Mouse (Mus musculus) neutrophil, adult 5-6 weeks (primary cell): Measurements from ENCODE around the gene Elf1. TPM values are rescaled to one million over a fixed set of nuclear protein-coding genes. Genes with fewer than 3 reads are reported as not detected.

Source experiments
- ATAC-seq: fragments of 151-379, 151-347 bp; 2 replicates; pipeline ENCODE4 v1.8.0; 2017; ENCODE audit warnings: mild to moderate bottlenecking, moderate TSS enrichment; ENCODE audit not compliant: insufficient number of reproducible peaks, poor library complexity, low FRiP score, severe bottlenecking; ENCODE audit errors: extremely low read depth
- total RNA-seq: library from RNA; stranded (forward); fragments of 200-1000 nt; gene quantifications from 2 replicates; pipeline ENCODE4 v1.2.3, GENCODE M21; 2017

Gene Elf1
- total RNA-seq, 1 experiment from 2014 or later: 249 TPM

GRCm38 (mm10) chr14:79596602-79597001 is 115.6 kb downstream of the Elf1 start:
- ATAC-seq: no peak

GRCm38 (mm10) chr14:79605881-79606280 is 124.9 kb downstream of the Elf1 start:
- ATAC-seq: no peak

- ATAC-seq: no peak
Measured at GRCm38 (mm10) chr14:79606392-79606791, 125.4 kb downstream of the Elf1 start.

GRCm38 (mm10) chr14:79606867-79607266 is 125.9 kb downstream of the Elf1 start:
- ATAC-seq: no peak

GRCm38 (mm10) chr14:79607352-79607751 is 126.4 kb downstream of the Elf1 start:
- no peak for ATAC-seq

- ATAC-seq: no peak
Measured at GRCm38 (mm10) chr14:79608286-79608685, 127.3 kb downstream of the Elf1 start.

- ATAC-seq: no peak
Measured at GRCm38 (mm10) chr14:79617121-79617828, 136.3 kb downstream of the Elf1 start.

GRCm38 (mm10) chr14:79619802-79620201 is 138.8 kb downstream of the Elf1 start:
- ATAC-seq: no peak

GRCm38 (mm10) chr14:79621143-79621542 is 140.1 kb downstream of the Elf1 start:
- no peak for ATAC-seq

Other genes starting within 250 kb of the Elf1 start
- gene Zfp957, start 233.8 kb upstream of the Elf1 start, total RNA-seq: not detected in 2 replicates
- gene Rgcc, start 179.5 kb upstream of the Elf1 start, total RNA-seq: 20.3 and 20.8 TPM in 2 replicates
- 34.7 and 51.9 TPM in 2 replicates for gene Naa16, start 90.4 kb upstream of the Elf1 start, total RNA-seq
- gene Mtrf1, start 83.4 kb upstream of the Elf1 start, total RNA-seq: 1.9 and 4.5 TPM in 2 replicates
- gene Kbtbd7, start 54.7 kb upstream of the Elf1 start, total RNA-seq: 27.3 and 32.1 TPM in 2 replicates
- 0.37 and 0.47 TPM in 2 replicates for gene Kbtbd6, start 29.4 kb upstream of the Elf1 start, total RNA-seq
- 64.7 and 66.0 TPM in 2 replicates for gene Wbp4, start 326 bp downstream of the Elf1 start, total RNA-seq
- 48.2 and 101 TPM in 2 replicates for gene Sugt1, start 106.5 kb downstream of the Elf1 start, total RNA-seq
- gene Cnmd, start 181.0 kb downstream of the Elf1 start, total RNA-seq: not detected in 2 replicates